Mouse (Mus musculus) stomach, embryonic 16.5 days (tissue): ENCODE results near the gene Pex6. TPM values are rescaled to one million over a fixed set of nuclear protein-coding genes. Genes with fewer than 3 reads are reported as not detected.

ENCODE experiments used
- ATAC-seq: fragments of 200-750 bp; cut with Nextera tagmentation; 2 replicates; pipeline ENCODE4 v1.8.0; 2017; ENCODE audit warnings: moderate number of reproducible peaks, moderate TSS enrichment; ENCODE audit not compliant: insufficient read depth, low FRiP score
- H3K27ac ChIP-seq: fragments of 300-500 bp; sonication (generic); 2 replicates; pipeline ENCODE4 v1.5.1; 2014; ENCODE audit warnings: low read length
- H3K27me3 ChIP-seq: fragments of 300-500 bp; sonication (generic); 2 replicates; pipeline ENCODE4 v1.6.1; 2014; ENCODE audit warnings: low read length, control low read depth, mixed read lengths; ENCODE audit not compliant: control insufficient read depth, insufficient read depth
- H3K36me3 ChIP-seq: fragments of 300-500 bp; sonication (generic); 2 replicates; pipeline ENCODE4 v1.6.1; 2014; ENCODE audit warnings: low read length; ENCODE audit not compliant: control insufficient read depth, insufficient read depth
- H3K4me1 ChIP-seq: fragments of 300-500 bp; sonication (generic); 2 replicates; pipeline ENCODE4 v1.6.1; 2014; ENCODE audit warnings: low read length, control low read depth, mixed read lengths; ENCODE audit not compliant: control insufficient read depth, insufficient read depth
- H3K4me2 ChIP-seq: fragments of 300-500 bp; sonication (generic); 2 replicates; pipeline ENCODE4 v1.6.1; 2014; ENCODE audit warnings: low read depth, low read length, mixed read lengths
- H3K4me3 ChIP-seq: fragments of 300-500 bp; sonication (generic); replicated peaks from 2 replicates; pipeline ENCODE4 v1.5.1; 2014; ENCODE audit warnings: mild to moderate bottlenecking, low read length
- H3K9ac ChIP-seq: fragments of 300-500 bp; sonication (generic); 2 replicates; pipeline ENCODE4 v1.6.1; 2014; ENCODE audit warnings: low read length
- H3K9me3 ChIP-seq: fragments of 300-500 bp; sonication (generic); replicated peaks from 2 replicates; pipeline ENCODE4 v1.6.1; 2016; ENCODE audit warnings: low read length, control low read depth; ENCODE audit not compliant: control insufficient read depth
- WGBS: fragments of 180-500 bp; shearing (Covaris S2); extraction: QIAGEN DNeasy Blood & Tissue Kit; methylation state at CpG from one replicate; pipeline ENCODE4 v1.1.7; 2014; 5-methylcytosine and 5-hydroxymethylcytosine counted together
- polyA plus RNA-seq: library from polyadenylated mRNA; unstranded; fragments of >200 nt; fragmentation: Nextera tagmentation; extraction: Ambion mirVana; gene quantifications from 2 replicates; pipeline ENCODE4 v1.2.1, GENCODE M21; 2015

Gene Pex6
- polyA plus RNA-seq, 1 experiment from 2014 or later: 15.0 TPM

GRCm38 (mm10) chr17:46741305-46741704, 30.0 kb downstream of the Pex6 start:
- Histone ChIP-seq H3K9me3 (no peaks in the 10 kb centered on the region), H3K4me2 (no peak overlapping the region), H3K4me3 (no peak overlapping the region), H3K27me3 (no peaks in the 10 kb centered on the region), H3K9ac (no peak overlapping the region), H3K27ac (no peak overlapping the region), H3K36me3 (0 out of 2 replicates have a peak, but pooled peaks cover 4% of the 10 kb centered on the region), H3K4me1 (no peaks in the 10 kb centered on the region)
- no peak for ATAC-seq
- WGBS: 93% methylated on average over 6 of the region's 6 CpGs

DNA sequence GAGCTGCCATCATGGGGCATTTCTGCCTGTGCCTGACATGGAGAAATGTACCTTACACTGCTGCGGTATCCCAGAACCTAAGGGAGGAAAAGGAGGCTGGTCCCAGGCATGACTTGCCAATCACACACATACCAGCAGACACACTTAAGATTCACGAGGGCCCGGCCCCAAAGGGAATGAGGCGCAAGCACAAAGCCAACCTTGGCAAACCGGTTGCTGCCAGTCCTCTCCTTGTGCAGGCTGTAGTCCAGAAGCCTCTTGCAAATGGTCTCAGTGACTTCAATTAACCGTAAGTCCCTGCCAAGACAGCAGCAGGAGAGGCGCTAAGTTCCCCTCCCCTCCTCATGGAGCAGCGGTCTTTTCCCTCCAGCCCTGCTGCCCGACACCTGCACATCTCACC, 31.7 kb downstream of the Pex6 start:
- 0 out of 2 replicates have a peak, but pooled peaks cover 11% of the 10 kb centered on the region for H3K36me3 ChIP-seq
- H3K27ac ChIP-seq: no peak overlapping the region
- WGBS: 86% methylated on average over 9 of the region's 9 CpGs
- H3K9ac ChIP-seq: no peak overlapping the region
- H3K4me1 ChIP-seq: no peaks in the 10 kb centered on the region
- ATAC-seq: no peak
- no peak overlapping the region for H3K4me3 ChIP-seq
- no peaks in the 10 kb centered on the region for H3K27me3 ChIP-seq
- no peaks in the 10 kb centered on the region for H3K9me3 ChIP-seq
- no peak overlapping the region for H3K4me2 ChIP-seq

DNA sequence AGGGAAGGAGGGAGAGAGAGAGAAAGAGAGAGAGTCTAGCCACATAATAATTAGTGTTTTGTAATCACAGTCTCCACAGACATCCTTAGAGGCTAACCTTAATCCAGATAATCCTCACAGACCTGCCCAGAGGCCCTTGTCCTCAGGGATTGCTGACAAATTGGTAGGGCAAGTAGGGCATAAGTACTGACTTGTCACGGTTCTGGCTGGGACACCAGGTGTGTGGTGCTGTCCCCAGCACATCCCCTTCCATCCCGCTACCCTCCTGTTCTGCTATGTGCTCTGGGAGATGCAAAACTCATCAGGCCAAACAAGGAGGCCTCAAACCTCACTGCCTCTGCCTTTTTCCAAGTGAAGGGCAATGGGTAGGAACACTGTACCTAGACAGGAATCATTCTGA, 34.2 kb downstream of the Pex6 start:
- 91% methylated on average over 2 of the region's 2 CpGs for WGBS
- Histone ChIP-seq H3K27ac (no peak overlapping the region), H3K9ac (0 out of 2 replicates have a peak overlapping the region, but pooled peaks have one; percentile 7), H3K4me2 (no peak overlapping the region), H3K36me3 (0 out of 2 replicates have a peak, but pooled peaks cover 11% of the 10 kb centered on the region), H3K4me1 (peaks cover under 1% of the 10 kb centered on the region; the same call in 1 of the 2 replicates), H3K4me3 (no peak overlapping the region), H3K27me3 (no peaks in the 10 kb centered on the region), H3K9me3 (no peaks in the 10 kb centered on the region)
- ATAC-seq: no peak

GRCm38 (mm10) chr17:46747234-46747633, 36.0 kb downstream of the Pex6 start:
- Histone ChIP-seq H3K4me2 (no peak overlapping the region), H3K4me1 (peaks cover 7% of the 10 kb centered on the region), H3K27me3 (no peaks in the 10 kb centered on the region), H3K9ac (no peak overlapping the region), H3K36me3 (0 out of 2 replicates have a peak, but pooled peaks cover 11% of the 10 kb centered on the region), H3K27ac (no peak overlapping the region), H3K9me3 (no peaks in the 10 kb centered on the region), H3K4me3 (no peak overlapping the region)
- 77% methylated on average over 8 of the region's 8 CpGs for WGBS
- no peak for ATAC-seq

DNA sequence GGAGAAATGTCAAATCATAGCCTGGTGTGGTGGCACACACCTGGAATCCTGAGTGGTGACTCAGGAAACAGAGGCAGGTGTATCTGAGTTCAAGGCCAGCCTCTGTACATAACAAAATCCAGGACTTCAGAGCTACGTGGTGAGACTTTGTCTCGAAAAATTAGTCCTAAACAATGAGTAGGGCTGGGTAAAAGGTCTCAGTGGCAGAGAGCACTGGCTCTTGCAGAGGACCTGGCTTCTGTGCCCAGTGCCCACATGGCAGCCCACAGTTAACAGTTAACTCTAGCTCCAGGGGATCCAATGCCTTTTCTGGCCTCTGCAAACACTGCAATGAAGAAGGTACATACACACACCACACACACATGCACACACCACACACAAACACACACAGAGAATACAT, 36.5 kb downstream of the Pex6 start:
- H3K4me1 ChIP-seq: peaks cover 7% of the 10 kb centered on the region
- ATAC-seq: no peak
- no peak overlapping the region for H3K4me3 ChIP-seq
- no peak overlapping the region for H3K4me2 ChIP-seq
- H3K36me3 ChIP-seq: 0 out of 2 replicates have a peak, but pooled peaks cover 11% of the 10 kb centered on the region
- no peak overlapping the region; the same call in 1 of the 2 replicates for H3K9ac ChIP-seq
- H3K27ac ChIP-seq: no peak overlapping the region
- 82% methylated on average over 2 of the region's 2 CpGs for WGBS
- H3K9me3 ChIP-seq: no peaks in the 10 kb centered on the region
- no peaks in the 10 kb centered on the region for H3K27me3 ChIP-seq

DNA sequence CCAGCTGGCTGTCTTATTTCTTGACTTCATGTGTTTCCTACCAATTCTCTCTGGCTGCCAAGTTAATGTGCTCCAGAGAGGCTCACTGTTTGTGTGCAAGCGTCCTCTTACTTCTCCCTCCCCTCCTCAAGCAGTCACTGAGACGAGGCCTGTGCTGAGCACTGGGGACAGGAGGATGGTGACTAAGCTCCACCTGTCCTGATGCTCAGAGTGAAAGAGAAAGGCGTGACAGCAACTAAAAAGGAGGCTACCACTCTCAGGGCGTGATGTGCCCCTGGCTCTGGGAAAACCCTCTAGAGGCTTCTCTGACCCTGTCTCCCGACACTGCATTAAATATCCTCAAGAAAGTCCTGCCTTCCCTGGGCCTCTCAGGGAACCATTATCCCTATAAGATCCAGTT, 38.0 kb downstream of the Pex6 start:
- 89% methylated on average over 5 of the region's 5 CpGs for WGBS
- H3K36me3 ChIP-seq: 0 out of 2 replicates have a peak, but pooled peaks cover 11% of the 10 kb centered on the region
- no peak for ATAC-seq
- H3K4me2 ChIP-seq: no peak overlapping the region
- no peaks in the 10 kb centered on the region for H3K27me3 ChIP-seq
- H3K4me1 ChIP-seq: peaks cover 7% of the 10 kb centered on the region
- no peak overlapping the region for H3K27ac ChIP-seq
- no peaks in the 10 kb centered on the region for H3K9me3 ChIP-seq
- H3K4me3 ChIP-seq: no peak overlapping the region
- H3K9ac ChIP-seq: no peak overlapping the region

GRCm38 (mm10) chr17:46750580-46750979, 39.3 kb downstream of the Pex6 start:
- Histone ChIP-seq H3K4me3 (peak overlapping the region; percentile 89), H3K9me3 (no peaks in the 10 kb centered on the region), H3K36me3 (0 out of 2 replicates have a peak, but pooled peaks cover 11% of the 10 kb centered on the region), H3K27me3 (no peaks in the 10 kb centered on the region), H3K4me1 (peaks cover 7% of the 10 kb centered on the region), H3K9ac (peak overlapping the region; percentile 86), H3K27ac (peak overlapping the region; percentile 90; the same call in 1 of the 2 replicates), H3K4me2 (peak overlapping the region; percentile 83)
- no peak for ATAC-seq
- 86% methylated on average over 4 of the region's 4 CpGs for WGBS

DNA sequence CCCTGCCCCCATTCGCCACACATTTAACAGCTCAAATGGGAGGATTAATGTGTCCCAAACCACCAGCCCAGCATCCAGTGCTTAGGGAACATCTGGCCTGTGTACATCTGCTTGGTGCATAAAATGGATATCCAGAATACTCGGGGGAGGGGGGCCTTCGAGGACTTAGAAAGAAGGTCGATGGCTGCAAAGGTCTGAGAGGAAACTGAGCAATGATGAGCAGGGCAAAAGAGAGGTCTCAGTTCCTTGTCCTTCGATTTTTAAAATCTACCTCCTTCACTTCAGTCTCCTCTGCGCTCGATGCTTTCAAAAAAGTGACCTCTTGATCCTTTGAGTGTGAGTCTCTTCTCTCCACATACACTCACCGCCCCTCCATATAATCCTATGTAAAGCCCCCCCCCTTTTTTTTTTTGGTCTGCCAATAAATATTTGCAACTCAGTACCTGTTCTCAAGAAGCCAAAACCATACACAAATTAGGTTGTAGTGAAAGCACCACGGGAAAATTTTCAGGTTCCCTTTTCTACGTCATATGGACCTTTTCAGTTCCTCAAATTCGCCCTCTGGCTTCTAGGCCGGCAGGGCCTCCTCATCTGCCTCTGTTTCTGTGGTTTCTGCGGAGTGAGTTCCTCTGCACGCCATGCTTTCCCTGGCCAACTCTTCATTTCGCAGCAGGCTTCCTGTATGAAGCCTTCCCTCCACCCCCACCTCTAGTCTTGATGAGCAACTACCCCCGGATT, 40.0 kb downstream of the Pex6 start:
- H3K27me3 ChIP-seq: no peaks in the 10 kb centered on the region
- H3K9me3 ChIP-seq: no peaks in the 10 kb centered on the region
- WGBS: 16% methylated on average over 16 of the region's 16 CpGs
- ATAC-seq: no peak
- H3K4me1 ChIP-seq: peaks cover 7% of the 10 kb centered on the region
- H3K4me2 ChIP-seq: peak overlapping the region; percentile 83
- peak overlapping the region; percentile 90 for H3K27ac ChIP-seq
- H3K9ac ChIP-seq: peak overlapping the region; percentile 86
- H3K36me3 ChIP-seq: 0 out of 2 replicates have a peak, but pooled peaks cover 8% of the 10 kb centered on the region
- H3K4me3 ChIP-seq: peak overlapping the region; percentile 89

GRCm38 (mm10) chr17:46751794-46752556, 40.7 kb downstream of the Pex6 start, which contains the start of gene Cnpy3:
Gene Cnpy3, minus strand, starts transcription at chr17:46752214.
- no peaks in the 10 kb centered on the region for H3K9me3 ChIP-seq
- H3K27me3 ChIP-seq: no peaks in the 10 kb centered on the region
- H3K27ac ChIP-seq: peak within 1 kb of the TSS; percentile 90
- H3K4me1 ChIP-seq: peaks cover 7% of the 10 kb centered on the region
- peak; percentile 100 for ATAC-seq
- peak within 1 kb of the TSS; percentile 83 for H3K4me2 ChIP-seq
- peak within 1 kb of the TSS; percentile 89 for H3K4me3 ChIP-seq
- under 1% methylated on average over 58 of the region's 58 CpGs for WGBS
- H3K36me3 ChIP-seq: 0 out of 2 replicates have a peak, but pooled peaks cover 2% of the 10 kb centered on the region
- peak within 1 kb of the TSS; percentile 86 for H3K9ac ChIP-seq
